Mouse (Mus musculus) lung, postnatal 0 days (tissue): ENCODE data around the gene Synj2. TPM values are rescaled to one million over a fixed set of nuclear protein-coding genes. Genes with fewer than 3 reads are reported as not detected.
A peak's percentile ranks its signal among the peaks of the same experiment; 100 is the strongest.

Source experiments
- ATAC-seq: fragments of 200-750 bp; cut with Nextera tagmentation; 2 replicates; pipeline ENCODE4 v1.8.0; 2017; ENCODE audit warnings: moderate library complexity
- DNase-seq: peaks from one replicate; pipeline ENCODE4 v3.0.0-alpha.2; 2016; ENCODE audit warnings: low spot score
- H3K27ac ChIP-seq: fragments of 300-500 bp; sonication (generic); 2 replicates; pipeline ENCODE4 v1.5.1; 2014; ENCODE audit warnings: antibody characterized with exemption, mild to moderate bottlenecking, low read length, mixed read lengths
- H3K27me3 ChIP-seq: fragments of 300-500 bp; sonication (generic); replicated peaks from 2 replicates; pipeline ENCODE4 v1.6.1; 2014; ENCODE audit warnings: low read length, mixed read lengths; ENCODE audit not compliant: insufficient read depth
- H3K36me3 ChIP-seq: fragments of 300-500 bp; sonication (generic); 2 replicates; pipeline ENCODE4 v1.6.1; 2014; ENCODE audit warnings: low read length, mixed read lengths; ENCODE audit not compliant: insufficient read depth
- H3K4me1 ChIP-seq: fragments of 300-500 bp; sonication (generic); 2 replicates; pipeline ENCODE4 v1.6.1; 2014; ENCODE audit warnings: antibody characterized with exemption, low read depth, low read length, mixed read lengths; ENCODE audit not compliant: insufficient read depth
- H3K4me2 ChIP-seq: fragments of 300-500 bp; sonication (generic); replicated peaks from 2 replicates; pipeline ENCODE4 v1.6.1; 2014; ENCODE audit warnings: low read depth, mild to moderate bottlenecking, low read length, moderate library complexity, mixed read lengths
- H3K4me3 ChIP-seq: fragments of 300-500 bp; sonication (generic); 2 replicates; pipeline ENCODE4 v1.5.1; 2014; ENCODE audit warnings: low read depth, low read length
- H3K9ac ChIP-seq: fragments of 300-500 bp; sonication (generic); replicated peaks from 2 replicates; pipeline ENCODE4 v1.6.1; 2014; ENCODE audit warnings: low read depth, mild to moderate bottlenecking
- H3K9me3 ChIP-seq: fragments of 300-500 bp; sonication (generic); 2 replicates; pipeline ENCODE4 v1.6.1; 2016; ENCODE audit warnings: low read length, mixed read lengths
- CTCF ChIP-seq: IDR thresholded peaks from 2 replicates; pipeline ENCODE4 v1.5.1; 2016; ENCODE audit warnings: antibody characterized with exemption, mild to moderate bottlenecking
- EP300 ChIP-seq: IDR thresholded peaks from 2 replicates; pipeline ENCODE4 v1.6.1; 2016; ENCODE audit warnings: antibody characterized with exemption, mild to moderate bottlenecking, control low read depth
- WGBS: fragments of 180-500 bp; shearing (Covaris S2); extraction: QIAGEN DNeasy Blood & Tissue Kit; methylation state at CpG from one replicate; pipeline ENCODE4 v1.1.7; 2014; 5-methylcytosine and 5-hydroxymethylcytosine counted together
- polyA plus RNA-seq: library from polyadenylated mRNA; unstranded; fragments of >200 nt; fragmentation: Nextera tagmentation; extraction: Ambion mirVana; gene quantifications from 2 replicates; pipeline ENCODE4 v1.2.1, GENCODE M21; 2015

Gene Synj2
- polyA plus RNA-seq, 1 experiment from 2014 or later: 2.1 TPM

DNA sequence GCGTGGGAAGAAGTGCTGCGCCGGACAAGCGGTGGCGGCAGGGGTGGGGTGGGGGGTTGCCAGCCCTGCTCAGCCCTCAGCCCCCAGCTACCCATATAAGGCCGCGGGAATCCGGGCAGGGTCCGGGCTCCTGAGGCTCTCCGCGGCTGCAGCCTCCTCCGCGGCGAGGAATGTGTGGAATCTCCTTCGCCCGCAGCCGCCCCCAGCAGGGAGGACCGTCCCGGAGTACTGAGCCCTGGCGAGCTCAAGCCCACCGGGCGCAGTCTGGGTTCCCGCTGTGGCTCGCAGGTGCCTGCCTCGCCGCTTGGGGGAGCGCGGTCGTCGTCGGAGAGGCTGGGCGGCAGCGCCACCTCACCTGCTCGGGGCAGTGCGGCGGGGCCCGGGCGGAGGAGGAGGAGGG, 288 bp upstream of the Synj2 start:
- 3% methylated on average over 15 of the region's 38 CpGs for WGBS
- Histone ChIP-seq H3K4me1 (0 out of 2 replicates have a peak, but pooled peaks cover 4% of the 10 kb centered on the region), H3K9ac (no peak overlapping the region), H3K4me2 (peak overlapping the region; percentile 88), H3K4me3 (peak overlapping the region; percentile 65), H3K9me3 (no peaks in the 10 kb centered on the region), H3K36me3 (no peaks in the 10 kb centered on the region), H3K27ac (no peak overlapping the region), H3K27me3 (no peaks in the 10 kb centered on the region)
- ATAC-seq: peak; percentile 86
- peak; percentile 79 for DNase-seq
- TF ChIP-seq CTCF (peak; percentile 85), EP300 (no peak)

DNA sequence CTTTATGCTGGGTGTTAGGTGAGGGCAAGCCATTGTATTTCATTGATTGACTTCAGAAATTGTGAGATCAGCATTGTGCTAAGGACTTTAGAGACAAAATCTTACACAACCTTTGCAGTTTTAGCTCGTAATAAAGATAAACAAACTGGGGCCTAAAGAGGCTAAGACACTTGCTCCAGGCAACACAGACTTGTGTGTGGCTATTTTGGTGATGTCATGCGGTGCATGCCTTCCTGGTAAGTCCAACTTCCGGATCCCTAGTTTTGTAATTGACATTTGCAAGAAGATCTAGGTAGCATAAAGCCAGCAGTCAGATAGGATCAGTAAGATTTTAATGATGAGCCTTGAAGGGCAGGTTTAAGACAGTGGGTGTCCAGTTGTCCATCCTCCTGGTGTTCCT, 1.1 kb downstream of the Synj2 start:
- 53% methylated on average over 3 of the region's 3 CpGs for WGBS
- Histone ChIP-seq H3K9ac (no peak overlapping the region), H3K4me3 (0 out of 2 replicates have a peak overlapping the region, but pooled peaks have one; percentile 65)

DNA sequence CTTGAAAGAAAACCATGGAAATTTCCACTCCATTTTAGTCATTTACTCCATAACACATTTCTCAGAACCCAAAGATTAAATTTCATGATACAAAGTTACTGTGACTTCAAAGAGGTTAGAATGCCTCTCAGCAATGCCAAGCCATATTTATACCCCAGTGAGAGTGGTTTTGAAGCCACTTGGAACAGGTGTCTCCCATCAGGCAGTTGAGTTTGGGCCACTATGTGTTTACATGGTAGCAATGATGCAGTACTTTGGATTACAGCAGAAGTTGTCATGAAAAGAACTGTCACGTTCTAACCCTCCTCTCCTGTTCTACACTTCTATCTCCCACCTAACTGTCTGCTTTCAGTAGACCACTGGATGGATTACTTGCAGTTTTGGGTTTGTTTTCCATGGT, 2.0 kb downstream of the Synj2 start:
- Histone ChIP-seq H3K9me3 (no peaks in the 10 kb centered on the region), H3K4me2 (no peak overlapping the region), H3K4me1 (0 out of 2 replicates have a peak, but pooled peaks cover 4% of the 10 kb centered on the region), H3K27me3 (no peaks in the 10 kb centered on the region), H3K27ac (no peak overlapping the region), H3K9ac (no peak overlapping the region), H3K36me3 (no peaks in the 10 kb centered on the region), H3K4me3 (no peak overlapping the region)
- 53% methylated on average over 1 of the region's 1 CpGs for WGBS
- no peak for TF ChIP-seq CTCF
- no peak for TF ChIP-seq EP300
- ATAC-seq (no peak), DNase-seq (no peak)

More for the DNA sequence above, 1.1 kb downstream of the Synj2 start:
- Histone ChIP-seq H3K27ac (no peak overlapping the region), H3K9me3 (no peaks in the 10 kb centered on the region), H3K4me2 (peak overlapping the region; percentile 88; the same call in 1 of the 2 replicates), H3K27me3 (no peaks in the 10 kb centered on the region), H3K4me1 (0 out of 2 replicates have a peak, but pooled peaks cover 4% of the 10 kb centered on the region), H3K36me3 (no peaks in the 10 kb centered on the region)
- no peak for ATAC-seq
- peak; percentile 12 for DNase-seq
- TF ChIP-seq CTCF: no peak

DNA sequence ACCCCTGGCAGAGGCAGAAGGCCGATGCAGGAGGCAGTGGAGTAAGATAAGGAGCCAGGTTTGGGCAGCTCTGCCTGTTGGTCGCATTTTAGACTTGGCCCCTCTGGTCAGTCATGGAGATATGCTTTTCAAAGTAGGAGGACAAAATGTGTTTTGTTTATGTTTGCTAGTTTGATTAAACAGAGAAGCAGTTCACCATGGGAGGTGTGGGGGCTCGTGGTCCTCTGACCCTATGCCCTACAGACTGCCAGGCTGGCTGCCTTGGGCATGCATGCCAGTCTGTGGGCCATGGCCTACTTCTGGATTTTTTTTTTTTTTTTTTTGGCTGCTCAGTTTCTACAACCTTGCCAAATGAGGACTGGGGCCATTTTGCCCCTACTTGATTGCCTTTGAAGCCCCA, 6.0 kb downstream of the Synj2 start:
- no peaks in the 10 kb centered on the region for H3K4me1 ChIP-seq
- no peak for TF ChIP-seq EP300
- TF ChIP-seq CTCF: no peak
- H3K27ac ChIP-seq: no peak overlapping the region
- DNase-seq (no peak), ATAC-seq (no peak)
- H3K27me3 ChIP-seq: no peaks in the 10 kb centered on the region
- H3K4me3 ChIP-seq: no peak overlapping the region
- H3K9ac ChIP-seq: no peak overlapping the region
- H3K9me3 ChIP-seq: no peaks in the 10 kb centered on the region
- 57% methylated on average over 3 of the region's 3 CpGs for WGBS
- H3K4me2 ChIP-seq: no peak overlapping the region
- H3K36me3 ChIP-seq: no peaks in the 10 kb centered on the region

DNA sequence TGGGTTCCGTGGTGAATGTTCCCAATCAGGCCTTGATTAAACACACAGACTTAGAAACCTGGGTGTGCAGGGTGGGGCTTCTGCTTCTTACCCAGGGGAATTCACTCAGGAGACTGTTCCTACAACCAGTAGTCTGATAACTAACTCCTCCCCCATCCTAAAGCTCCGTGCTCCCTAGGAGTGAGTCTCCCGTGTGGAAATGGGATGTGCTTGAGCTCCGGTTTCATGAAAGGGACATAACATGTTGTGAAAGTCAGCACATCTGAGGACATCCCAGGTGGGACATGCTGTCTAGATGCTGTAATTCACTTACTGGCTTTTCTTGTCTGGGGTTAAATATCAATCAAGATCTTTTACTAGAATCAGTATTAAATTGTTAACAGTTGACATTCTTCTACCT, 11.4 kb downstream of the Synj2 start:
- H3K4me2 ChIP-seq: no peak overlapping the region
- H3K27me3 ChIP-seq: no peaks in the 10 kb centered on the region
- no peaks in the 10 kb centered on the region for H3K36me3 ChIP-seq
- H3K27ac ChIP-seq: no peak overlapping the region
- no peaks in the 10 kb centered on the region for H3K4me1 ChIP-seq
- H3K9me3 ChIP-seq: no peaks in the 10 kb centered on the region
- no peak overlapping the region for H3K4me3 ChIP-seq
- H3K9ac ChIP-seq: no peak overlapping the region
- TF ChIP-seq CTCF (no peak), EP300 (no peak)
- WGBS: 67% methylated on average over 4 of the region's 4 CpGs
- DNase-seq (no peak), ATAC-seq (no peak)

DNA sequence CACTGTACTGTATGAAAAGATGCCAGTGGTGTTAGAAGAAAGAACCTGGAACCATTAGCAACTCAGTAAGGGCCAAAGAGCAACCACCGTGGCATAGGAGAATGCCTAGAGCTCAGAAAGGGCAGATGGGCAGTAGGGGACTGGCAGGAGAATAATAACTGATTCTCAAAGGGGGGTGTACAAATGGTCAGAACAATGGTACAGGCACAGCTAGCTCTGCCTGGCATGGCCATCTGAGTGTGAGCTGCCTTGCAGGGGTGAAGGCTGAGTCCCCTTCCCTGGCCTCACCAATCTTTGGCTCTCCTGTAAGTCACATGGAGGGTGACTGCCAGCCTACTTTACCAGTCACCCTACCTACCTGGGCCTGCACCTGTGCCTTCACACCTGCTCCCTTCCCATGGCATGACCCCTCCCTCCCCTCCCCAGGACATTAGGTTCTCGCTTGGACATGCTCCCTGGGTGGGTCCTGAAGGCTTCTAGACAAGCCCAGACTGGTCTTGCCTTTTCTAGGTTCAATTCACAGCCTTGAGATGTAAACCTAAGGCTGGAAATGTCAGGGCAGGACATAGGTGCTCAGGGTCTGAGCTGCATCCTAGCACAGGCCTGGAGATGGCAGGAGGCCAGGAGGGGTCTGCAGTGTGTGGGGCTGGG, 15.4 kb downstream of the Synj2 start:
- 91% methylated on average over 2 of the region's 2 CpGs for WGBS
- H3K9ac ChIP-seq: no peak overlapping the region
- no peak overlapping the region for H3K4me2 ChIP-seq
- no peak overlapping the region for H3K27ac ChIP-seq
- DNase-seq (no peak), ATAC-seq (no peak)
- no peaks in the 10 kb centered on the region for H3K4me1 ChIP-seq
- H3K4me3 ChIP-seq: no peak overlapping the region
- H3K27me3 ChIP-seq: no peaks in the 10 kb centered on the region
- TF ChIP-seq EP300 (no peak), CTCF (no peak)
- no peaks in the 10 kb centered on the region for H3K36me3 ChIP-seq
- no peaks in the 10 kb centered on the region for H3K9me3 ChIP-seq

DNA sequence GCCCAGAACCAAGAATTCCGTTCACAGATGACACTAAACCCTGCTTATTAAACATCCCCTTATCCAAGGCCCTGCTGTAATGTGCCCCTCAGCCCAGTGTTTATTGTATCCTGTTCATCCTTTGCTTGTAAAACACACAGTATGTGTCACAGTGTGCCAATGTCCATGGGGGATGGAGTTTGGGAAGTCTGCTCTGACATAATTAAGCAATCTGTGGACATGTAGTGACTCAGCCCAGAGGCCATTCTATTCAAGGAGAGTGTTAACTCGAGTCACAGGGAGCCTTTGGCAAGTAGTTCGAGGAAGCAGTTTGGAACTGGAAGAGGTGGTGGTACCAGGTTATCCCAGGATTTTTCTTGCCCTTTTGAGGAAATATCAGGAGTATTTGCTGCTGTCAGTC, 16.0 kb downstream of the Synj2 start:
- WGBS: 61% methylated on average over 3 of the region's 3 CpGs
- peak; percentile 69 for ATAC-seq

More for the DNA sequence above, 16.0 kb downstream of the Synj2 start:
- Histone ChIP-seq H3K27ac (no peak overlapping the region), H3K36me3 (no peaks in the 10 kb centered on the region), H3K4me2 (no peak overlapping the region), H3K4me3 (no peak overlapping the region), H3K9ac (no peak overlapping the region), H3K9me3 (no peaks in the 10 kb centered on the region), H3K4me1 (no peaks in the 10 kb centered on the region), H3K27me3 (no peaks in the 10 kb centered on the region)
- TF ChIP-seq EP300 (no peak), CTCF (no peak)
- peak; percentile 64 for DNase-seq
